Mouse (Mus musculus) heart, embryonic 10.5 days (tissue): Measurements from ENCODE around the gene Polr2f. TPM values are rescaled to one million over a fixed set of nuclear protein-coding genes. Genes with fewer than 3 reads are reported as not detected.
A peak's percentile ranks its signal among the peaks of the same experiment; 100 is the strongest.

Source experiments
- DNase-seq: peaks from one replicate; pipeline ENCODE4 v3.0.0-alpha.2; 2017; ENCODE audit warnings: low spot score
- H3K27ac ChIP-seq: fragments of 300-500 bp; sonication (generic); 2 replicates; pipeline ENCODE4 v1.5.1; 2016; ENCODE audit warnings: mild to moderate bottlenecking
- H3K27me3 ChIP-seq: fragments of 300-500 bp; sonication (generic); 2 replicates; pipeline ENCODE4 v1.6.1; 2016; ENCODE audit warnings: mild to moderate bottlenecking; ENCODE audit not compliant: poor library complexity, insufficient read depth, severe bottlenecking
- H3K36me3 ChIP-seq: fragments of 300-500 bp; sonication (generic); 2 replicates; pipeline ENCODE4 v1.6.1; 2016; ENCODE audit warnings: mild to moderate bottlenecking, moderate library complexity
- H3K4me1 ChIP-seq: fragments of 300-500 bp; sonication (generic); 2 replicates; pipeline ENCODE4 v1.6.1; 2016; ENCODE audit warnings: mild to moderate bottlenecking
- H3K4me3 ChIP-seq: fragments of 300-500 bp; sonication (generic); 2 replicates; pipeline ENCODE4 v1.5.1; 2016; ENCODE audit warnings: mild to moderate bottlenecking, moderate library complexity
- H3K9me3 ChIP-seq: fragments of 300-500 bp; sonication (generic); 2 replicates; pipeline ENCODE4 v1.6.1; 2016; ENCODE audit warnings: mild to moderate bottlenecking, moderate library complexity
- WGBS: fragments of 180-500 bp; shearing (Covaris S2); methylation state at CpG from one replicate; pipeline ENCODE4 v1.1.7; 2016; 5-methylcytosine and 5-hydroxymethylcytosine counted together
- polyA plus RNA-seq: library from polyadenylated mRNA; unstranded; fragments of >200 nt; fragmentation: Nextera tagmentation; extraction: Ambion mirVana; gene quantifications from 2 replicates; pipeline ENCODE4 v1.2.1, GENCODE M21; 2016

Polr2f gene
- polyA plus RNA-seq, 1 experiment from 2014 or later = 326 TPM

GRCm38 (mm10) chr15:79105804-79106203 lies 35.0 kb upstream of the Polr2f start:
- Histone ChIP-seq H3K4me1 (peaks cover 47% of the 10 kb centered on the region), H3K27me3 (no peaks in the 10 kb centered on the region), H3K36me3 (no peaks in the 10 kb centered on the region), H3K9me3 (no peaks in the 10 kb centered on the region), H3K4me3 (no peak overlapping the region), H3K27ac (no peak overlapping the region)
- DNase-seq = no peak
- WGBS = 41% methylated on average over 2 of the region's 2 CpGs

GRCm38 (mm10) chr15:79107966-79108365 lies 32.8 kb upstream of the Polr2f start:
- Histone ChIP-seq H3K27me3 (no peaks in the 10 kb centered on the region), H3K36me3 (peaks cover 8% of the 10 kb centered on the region), H3K4me3 (peak overlapping the region; percentile 84), H3K27ac (peak overlapping the region; percentile 98), H3K9me3 (no peaks in the 10 kb centered on the region), H3K4me1 (peaks cover 41% of the 10 kb centered on the region)
- no peak for DNase-seq
- 16% methylated on average over 7 of the region's 7 CpGs for WGBS

- DNase-seq = peak; percentile 85
- Histone ChIP-seq H3K27ac (peak within 1 kb of the TSS; percentile 98), H3K4me1 (peaks cover 41% of the 10 kb centered on the region), H3K9me3 (no peaks in the 10 kb centered on the region), H3K27me3 (no peaks in the 10 kb centered on the region), H3K36me3 (peaks cover 15% of the 10 kb centered on the region), H3K4me3 (peak within 1 kb of the TSS; percentile 84)
- under 1% methylated on average over 79 of the region's 85 CpGs for WGBS
Measured at GRCm38 (mm10) chr15:79108421-79109320, 32.1 kb upstream of the Polr2f start, which contains the start of gene Micall1. Gene Micall1 (plus strand): TSS chr15:79108898.

- peak; percentile 78 for DNase-seq
- Histone ChIP-seq H3K4me3 (peak overlapping the region; percentile 84), H3K4me1 (peaks cover 41% of the 10 kb centered on the region), H3K36me3 (peaks cover 21% of the 10 kb centered on the region), H3K27me3 (no peaks in the 10 kb centered on the region), H3K9me3 (no peaks in the 10 kb centered on the region), H3K27ac (peak overlapping the region; percentile 98)
- WGBS = under 1% methylated on average over 46 of the region's 46 CpGs
Measured at GRCm38 (mm10) chr15:79109321-79109934, 31.4 kb upstream of the Polr2f start.

GRCm38 (mm10) chr15:79110031-79110430 lies 30.8 kb upstream of the Polr2f start:
- Histone ChIP-seq H3K4me3 (peak overlapping the region; percentile 84), H3K36me3 (peaks cover 27% of the 10 kb centered on the region), H3K27ac (peak overlapping the region; percentile 98), H3K9me3 (no peaks in the 10 kb centered on the region), H3K27me3 (no peaks in the 10 kb centered on the region), H3K4me1 (peaks cover 47% of the 10 kb centered on the region)
- 14% methylated on average over 9 of the region's 9 CpGs for WGBS
- no peak for DNase-seq

- H3K27ac ChIP-seq = 0 out of 2 replicates have a peak overlapping the region, but pooled peaks have one; percentile 8
- DNase-seq = no peak
- WGBS = 68% methylated on average over 2 of the region's 2 CpGs
- no peaks in the 10 kb centered on the region for H3K27me3 ChIP-seq
- peaks cover 32% of the 10 kb centered on the region for H3K36me3 ChIP-seq
- H3K9me3 ChIP-seq = no peaks in the 10 kb centered on the region
- H3K4me1 ChIP-seq = peaks cover 49% of the 10 kb centered on the region
- peak overlapping the region; percentile 84 for H3K4me3 ChIP-seq
Measured at GRCm38 (mm10) chr15:79110528-79110927, 30.3 kb upstream of the Polr2f start.

GRCm38 (mm10) chr15:79111774-79112173 lies 29.0 kb upstream of the Polr2f start:
- WGBS = 40% methylated on average over 4 of the region's 4 CpGs

GRCm38 (mm10) chr15:79115276-79115675 lies 25.5 kb upstream of the Polr2f start:
- Histone ChIP-seq H3K36me3 (peaks cover 80% of the 10 kb centered on the region), H3K27ac (no peak overlapping the region), H3K4me3 (no peak overlapping the region), H3K27me3 (no peaks in the 10 kb centered on the region), H3K9me3 (no peaks in the 10 kb centered on the region), H3K4me1 (peaks cover 31% of the 10 kb centered on the region)
- no peak for DNase-seq
- 42% methylated on average over 5 of the region's 5 CpGs for whole genome bisulfite sequencing

More at GRCm38 (mm10) chr15:79111774-79112173, 29.0 kb upstream of the Polr2f start:
- Histone ChIP-seq H3K27ac (peak overlapping the region; percentile 65; the same call in 1 of the 2 replicates), H3K4me1 (peaks cover 49% of the 10 kb centered on the region), H3K27me3 (no peaks in the 10 kb centered on the region), H3K4me3 (no peak overlapping the region; the same call in 1 of the 2 replicates), H3K36me3 (peaks cover 45% of the 10 kb centered on the region), H3K9me3 (no peaks in the 10 kb centered on the region)
- peak; percentile 73 for DNase-seq

GRCm38 (mm10) chr15:79119491-79119890 lies 21.3 kb upstream of the Polr2f start:
- no peak for DNase-seq
- no peak overlapping the region for H3K4me3 ChIP-seq
- no peaks in the 10 kb centered on the region for H3K9me3 ChIP-seq
- 72% methylated on average over 9 of the region's 9 CpGs for WGBS
- peaks cover 18% of the 10 kb centered on the region; the same call in 1 of the 2 replicates for H3K4me1 ChIP-seq
- H3K27ac ChIP-seq = no peak overlapping the region
- H3K36me3 ChIP-seq = peaks cover 99% of the 10 kb centered on the region
- H3K27me3 ChIP-seq = no peaks in the 10 kb centered on the region

GRCm38 (mm10) chr15:79122119-79122518 lies 18.7 kb upstream of the Polr2f start:
- 80% methylated on average over 4 of the region's 4 CpGs for WGBS
- no peak for DNase-seq
- Histone ChIP-seq H3K27me3 (no peaks in the 10 kb centered on the region), H3K9me3 (no peaks in the 10 kb centered on the region), H3K27ac (no peak overlapping the region), H3K36me3 (peaks cover 99% of the 10 kb centered on the region), H3K4me1 (peaks cover 11% of the 10 kb centered on the region; the same call in 1 of the 2 replicates), H3K4me3 (no peak overlapping the region)

GRCm38 (mm10) chr15:79122546-79122945 lies 18.3 kb upstream of the Polr2f start:
- Histone ChIP-seq H3K27me3 (no peaks in the 10 kb centered on the region), H3K4me3 (no peak overlapping the region), H3K27ac (no peak overlapping the region), H3K36me3 (peaks cover 99% of the 10 kb centered on the region), H3K4me1 (peaks cover 11% of the 10 kb centered on the region; the same call in 1 of the 2 replicates), H3K9me3 (no peaks in the 10 kb centered on the region)
- 77% methylated on average over 13 of the region's 13 CpGs for WGBS
- no peak for DNase-seq

- Histone ChIP-seq H3K36me3 (peaks cover 99% of the 10 kb centered on the region), H3K27me3 (no peaks in the 10 kb centered on the region), H3K4me1 (peaks cover 11% of the 10 kb centered on the region; the same call in 1 of the 2 replicates), H3K4me3 (no peak overlapping the region), H3K27ac (peak overlapping the region; percentile 9; the same call in 1 of the 2 replicates), H3K9me3 (no peaks in the 10 kb centered on the region)
- DNase-seq = no peak
- whole genome bisulfite sequencing = 64% methylated on average over 6 of the region's 6 CpGs
Measured at GRCm38 (mm10) chr15:79123751-79124150, 17.1 kb upstream of the Polr2f start.
